Mouse (Mus musculus) forebrain, embryonic 12.5 days (tissue): ENCODE results near the gene Def8. TPM values are rescaled to one million over a fixed set of nuclear protein-coding genes. Genes with fewer than 3 reads are reported as not detected.
A peak's percentile ranks its signal among the peaks of the same experiment; 100 is the strongest.
"Not testable (repeated sequence)": the region's sequence is repeated elsewhere in the genome, so short reads cannot be mapped to it uniquely, and the experiment has no call there.

Experiments
- ATAC-seq: fragments of 200-750 bp; cut with Nextera tagmentation; 2 replicates; pipeline ENCODE4 v1.8.0; 2017; ENCODE audit warnings: moderate TSS enrichment; ENCODE audit not compliant: low FRiP score
- H3K27ac ChIP-seq: fragments of 300-500 bp; sonication (generic); 2 replicates; pipeline ENCODE4 v1.5.1; 2016; ENCODE audit warnings: mild to moderate bottlenecking
- H3K27me3 ChIP-seq: fragments of 300-500 bp; sonication (generic); 2 replicates; pipeline ENCODE4 v1.6.1; 2016; ENCODE audit warnings: mild to moderate bottlenecking
- H3K36me3 ChIP-seq: fragments of 300-500 bp; sonication (generic); replicated peaks from 2 replicates; pipeline ENCODE4 v1.6.1; 2016; ENCODE audit warnings: mild to moderate bottlenecking
- H3K4me1 ChIP-seq: fragments of 300-500 bp; sonication (generic); 2 replicates; pipeline ENCODE4 v1.6.1; 2016
- H3K4me2 ChIP-seq: fragments of 300-500 bp; sonication (generic); 2 replicates; pipeline ENCODE4 v1.6.1; 2016; ENCODE audit warnings: mild to moderate bottlenecking, moderate library complexity
- H3K4me3 ChIP-seq: fragments of 300-500 bp; sonication (generic); replicated peaks from 2 replicates; pipeline ENCODE4 v1.5.1; 2016; ENCODE audit warnings: mild to moderate bottlenecking
- H3K9ac ChIP-seq: fragments of 300-500 bp; sonication (generic); 2 replicates; pipeline ENCODE4 v1.6.1; 2016; ENCODE audit warnings: mild to moderate bottlenecking
- H3K9me3 ChIP-seq: fragments of 300-500 bp; sonication (generic); 2 replicates; pipeline ENCODE4 v1.6.1; 2016
- WGBS: fragments of 180-500 bp; shearing (Covaris S2); methylation state at CpG from one replicate; pipeline ENCODE4 v1.1.7; 2016; 5-methylcytosine and 5-hydroxymethylcytosine counted together
- polyA plus RNA-seq: library from polyadenylated mRNA; unstranded; fragments of >200 nt; fragmentation: Nextera tagmentation; extraction: Ambion mirVana; gene quantifications from 2 replicates; pipeline ENCODE4 v1.2.1, GENCODE M21; 2016

The Def8 gene
- polyA plus RNA-seq, 1 experiment from 2014 or later = 42.9 TPM

DNA sequence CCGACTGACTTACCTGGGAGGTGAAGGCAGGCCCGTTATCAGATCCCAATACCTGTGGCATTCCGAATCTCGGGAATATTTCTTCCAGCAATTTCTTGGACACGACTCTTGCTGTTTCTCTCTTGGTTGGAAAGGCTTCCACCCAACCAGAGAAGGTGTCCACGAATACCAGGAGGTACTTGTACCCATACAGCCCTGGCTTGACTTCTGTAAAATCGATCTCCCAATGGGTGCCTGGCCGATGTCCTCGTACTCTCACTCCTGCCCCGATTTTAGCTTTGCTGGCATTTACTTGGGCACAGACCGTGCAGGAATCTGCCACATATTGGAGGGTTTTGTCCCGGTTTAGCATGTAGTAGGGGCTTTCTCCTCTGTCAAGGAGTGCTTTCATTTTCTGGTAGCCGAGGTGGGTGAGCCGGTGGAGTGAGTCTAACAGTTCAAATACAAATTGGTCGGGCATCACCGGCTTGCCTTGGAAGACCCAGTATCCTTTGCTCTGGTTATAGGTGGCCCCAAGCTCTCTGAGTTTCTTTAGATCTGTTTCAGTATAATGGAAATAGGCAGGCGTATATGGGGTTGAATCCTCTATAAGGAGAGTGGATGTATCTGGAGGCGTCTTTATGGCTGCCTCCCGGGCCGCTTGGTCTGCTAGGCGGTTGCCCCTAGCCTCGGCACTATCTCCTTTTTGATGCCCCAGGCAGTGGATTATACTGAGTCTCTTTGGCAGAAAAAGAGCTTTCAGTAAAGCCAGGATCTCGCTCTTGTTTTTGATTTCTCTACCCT is 5.8 kb downstream of the Def8 start:
- no peak for ATAC-seq
- Histone ChIP-seq H3K36me3 (no peaks in the 10 kb centered on the region), H3K4me2 (no peak overlapping the region), H3K9me3 (peaks cover 56% of the 10 kb centered on the region), H3K27me3 (no peaks in the 10 kb centered on the region), H3K4me3 (no peak overlapping the region), H3K27ac (no peak overlapping the region), H3K4me1 (no peaks in the 10 kb centered on the region), H3K9ac (no peak overlapping the region)
- 96% methylated on average over 23 of the region's 23 CpGs for WGBS

DNA sequence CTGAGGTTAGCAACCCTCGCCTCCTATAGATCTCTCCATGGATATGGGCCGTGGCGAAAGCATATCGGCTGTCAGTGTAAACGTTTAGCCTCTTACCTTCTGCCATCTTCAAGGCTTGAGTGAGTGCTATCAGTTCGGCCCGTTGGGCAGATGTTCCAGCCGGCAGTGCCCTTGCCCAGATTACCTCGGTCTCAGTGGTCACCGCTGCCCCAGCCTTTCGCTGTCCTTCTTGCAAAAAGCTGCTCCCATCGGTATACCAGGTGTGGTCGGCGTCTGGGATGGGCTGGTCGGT is 6.3 kb downstream of the Def8 start:
- H3K27ac ChIP-seq, H3K4me2 ChIP-seq, H3K9ac ChIP-seq, H3K27me3 ChIP-seq, H3K4me3 ChIP-seq, ATAC-seq, H3K36me3 ChIP-seq, H3K4me1 ChIP-seq: not testable (repeated sequence)
- peaks cover 60% of the 10 kb centered on the region for H3K9me3 ChIP-seq
- WGBS = 95% methylated on average over 15 of the region's 15 CpGs

DNA sequence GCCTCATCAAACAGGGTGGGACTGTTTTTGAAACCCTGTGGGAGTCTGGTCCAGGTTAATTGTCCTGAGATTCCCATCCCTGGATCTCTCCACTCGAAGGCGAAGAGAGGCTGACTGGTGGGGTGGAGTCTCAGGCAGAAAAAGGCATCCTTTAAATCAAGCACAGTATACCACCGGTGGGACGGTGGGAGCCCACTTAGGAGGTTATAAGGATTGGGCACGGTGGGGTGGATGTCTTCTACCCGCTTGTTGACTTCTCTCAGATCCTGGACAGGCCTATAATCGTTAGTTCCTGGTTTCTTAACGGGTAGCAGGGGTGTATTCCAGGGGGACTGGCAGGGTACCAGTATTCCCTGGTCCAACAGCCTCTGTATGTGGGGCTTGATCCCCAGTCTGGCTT is 7.6 kb downstream of the Def8 start:
- not testable (repeated sequence) for H3K9ac ChIP-seq, H3K4me1 ChIP-seq, H3K36me3 ChIP-seq, ATAC-seq, H3K4me2 ChIP-seq, H3K27me3 ChIP-seq, H3K27ac ChIP-seq, H3K4me3 ChIP-seq
- 89% methylated on average over 8 of the region's 8 CpGs for WGBS
- peaks cover 65% of the 10 kb centered on the region for H3K9me3 ChIP-seq

DNA sequence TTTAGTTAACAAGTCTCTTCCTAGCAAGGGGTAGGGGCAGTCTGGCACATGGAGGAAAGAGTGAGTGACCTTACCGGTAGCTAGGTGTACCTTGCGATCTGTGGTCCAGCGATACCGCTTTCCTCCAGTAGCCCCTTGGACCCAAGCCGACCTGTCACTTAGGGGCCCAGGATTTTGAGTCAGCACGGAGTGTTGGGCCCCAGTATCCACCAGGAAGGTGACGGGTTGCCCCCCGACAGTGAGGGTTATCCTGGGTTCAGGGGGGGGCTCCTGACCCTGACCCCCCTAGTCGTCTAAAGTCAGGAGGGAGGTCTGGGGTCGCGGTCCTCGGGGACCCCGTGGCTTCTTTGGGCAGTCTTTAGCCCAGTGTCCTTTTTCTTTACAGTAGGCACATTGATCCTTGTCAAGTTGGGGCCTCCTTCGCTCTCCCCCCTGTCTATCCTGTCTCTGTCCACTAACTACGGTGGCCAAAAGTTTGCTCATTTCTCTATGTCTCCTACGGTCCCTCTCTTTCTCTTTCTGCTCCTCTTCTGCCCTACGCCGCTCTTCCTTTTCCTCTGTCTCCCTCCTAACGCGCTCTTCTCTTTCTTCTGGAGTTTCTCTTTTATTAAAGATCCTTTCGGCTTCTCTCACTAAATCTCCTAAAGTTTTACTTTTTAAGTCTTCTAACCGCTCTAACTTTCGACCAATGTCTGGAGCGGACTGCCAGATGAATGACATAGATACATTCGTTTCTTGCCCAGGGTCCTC is 8.5 kb downstream of the Def8 start:
- no peak for ATAC-seq
- H3K9me3 ChIP-seq = peaks cover 60% of the 10 kb centered on the region
- 95% methylated on average over 25 of the region's 25 CpGs for WGBS

DNA sequence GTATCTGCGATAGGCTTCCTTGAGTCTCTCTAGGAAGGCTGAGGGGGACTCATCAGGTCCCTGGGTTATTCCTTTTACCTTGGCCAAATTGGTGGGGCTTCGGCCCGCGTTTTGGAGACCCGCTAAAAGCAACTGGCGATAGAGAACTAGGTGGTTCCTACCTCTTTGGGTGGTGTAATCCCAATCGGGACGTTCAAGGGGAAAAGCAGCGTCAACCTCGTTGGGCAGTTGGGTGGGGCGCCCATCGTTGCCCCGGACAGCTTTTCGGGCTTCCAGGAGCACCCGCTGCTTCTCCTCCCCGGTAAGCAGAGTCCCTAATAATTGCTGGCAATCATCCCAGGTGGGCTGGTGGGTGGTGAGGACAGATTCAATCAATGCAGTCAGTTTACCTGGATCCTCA is 9.1 kb downstream of the Def8 start:
- H3K4me2 ChIP-seq = no peak overlapping the region
- peaks cover 54% of the 10 kb centered on the region for H3K9me3 ChIP-seq
- ATAC-seq = no peak
- H3K4me3 ChIP-seq = no peak overlapping the region
- no peaks in the 10 kb centered on the region for H3K4me1 ChIP-seq
- H3K9ac ChIP-seq = no peak overlapping the region
- H3K27ac ChIP-seq = no peak overlapping the region
- H3K27me3 ChIP-seq = no peaks in the 10 kb centered on the region
- WGBS = 95% methylated on average over 16 of the region's 16 CpGs
- H3K36me3 ChIP-seq = no peaks in the 10 kb centered on the region

More for the DNA sequence above, 8.5 kb downstream of the Def8 start:
- Histone ChIP-seq H3K4me2 (no peak overlapping the region), H3K36me3 (no peaks in the 10 kb centered on the region), H3K4me3 (no peak overlapping the region), H3K9ac (no peak overlapping the region), H3K27me3 (no peaks in the 10 kb centered on the region), H3K4me1 (no peaks in the 10 kb centered on the region), H3K27ac (no peak overlapping the region)

DNA sequence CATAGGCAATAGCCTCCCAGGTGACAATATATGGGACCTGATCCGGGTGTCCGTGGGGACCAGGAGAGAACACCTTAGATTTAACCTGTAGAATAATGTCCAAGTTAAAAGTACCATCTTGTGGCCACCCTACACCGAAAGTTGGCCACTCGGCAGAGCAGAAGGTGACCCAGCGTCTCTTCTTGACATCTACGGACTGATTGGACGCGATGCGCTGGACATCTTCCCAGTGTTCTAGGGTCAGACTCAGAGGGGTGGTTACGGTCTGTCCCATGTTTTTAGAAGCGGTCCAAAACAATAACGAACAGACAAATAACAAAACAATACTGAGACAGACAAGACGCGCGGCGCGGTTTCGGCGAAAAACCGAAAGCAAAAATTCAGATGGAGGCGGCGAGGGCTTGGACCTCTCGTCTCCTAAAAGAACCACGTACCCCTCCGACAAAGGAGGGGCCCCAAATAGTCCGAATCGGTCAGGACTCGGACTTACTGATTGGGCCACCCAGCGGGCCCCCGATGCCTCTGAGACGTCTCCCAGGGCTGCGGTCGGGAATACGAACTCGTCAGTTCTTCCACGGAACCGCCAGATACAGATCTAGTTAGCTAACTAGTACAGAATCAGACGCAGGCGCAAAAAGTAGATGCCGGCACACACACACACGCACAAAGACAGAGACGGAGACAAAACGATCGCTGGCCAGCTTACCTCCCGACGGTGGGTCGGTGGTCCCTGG is 10.1 kb downstream of the Def8 start:
- H3K27ac ChIP-seq, H3K36me3 ChIP-seq, H3K27me3 ChIP-seq, H3K4me2 ChIP-seq, H3K9ac ChIP-seq, H3K4me3 ChIP-seq, H3K4me1 ChIP-seq, ATAC-seq: not testable (repeated sequence)
- 97% methylated on average over 47 of the region's 47 CpGs for WGBS
- H3K9me3 ChIP-seq = peaks cover 44% of the 10 kb centered on the region

DNA sequence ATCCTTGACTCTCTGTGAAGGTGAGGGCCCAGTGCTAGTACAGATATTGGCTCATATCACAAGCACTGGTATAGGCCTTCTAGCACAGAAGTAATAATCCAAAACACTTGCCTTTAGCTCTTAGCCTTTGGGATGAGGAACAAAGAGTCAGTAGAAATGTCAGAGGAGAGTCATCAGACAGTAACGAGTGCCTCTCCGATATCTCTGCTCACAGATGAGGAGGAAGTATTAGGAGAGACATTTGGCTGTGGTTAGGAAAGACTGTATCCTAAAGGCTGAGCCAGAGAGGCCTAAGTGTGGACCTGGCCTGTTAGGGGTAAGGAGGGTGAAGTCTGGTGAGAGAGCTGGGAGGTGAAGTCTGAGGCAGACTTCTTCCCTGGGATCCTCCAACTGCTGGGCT is 18.5 kb downstream of the Def8 start:
- H3K4me1 ChIP-seq = peaks cover 9% of the 10 kb centered on the region
- H3K9me3 ChIP-seq = no peaks in the 10 kb centered on the region
- 0 out of 2 replicates have a peak, but pooled peaks cover 5% of the 10 kb centered on the region for H3K27me3 ChIP-seq
- WGBS = 92% methylated on average over 2 of the region's 2 CpGs
- H3K4me3 ChIP-seq = no peak overlapping the region
- ATAC-seq = no peak
- H3K36me3 ChIP-seq = no peaks in the 10 kb centered on the region
- no peak overlapping the region for H3K9ac ChIP-seq
- no peak overlapping the region for H3K4me2 ChIP-seq
- no peak overlapping the region for H3K27ac ChIP-seq

DNA sequence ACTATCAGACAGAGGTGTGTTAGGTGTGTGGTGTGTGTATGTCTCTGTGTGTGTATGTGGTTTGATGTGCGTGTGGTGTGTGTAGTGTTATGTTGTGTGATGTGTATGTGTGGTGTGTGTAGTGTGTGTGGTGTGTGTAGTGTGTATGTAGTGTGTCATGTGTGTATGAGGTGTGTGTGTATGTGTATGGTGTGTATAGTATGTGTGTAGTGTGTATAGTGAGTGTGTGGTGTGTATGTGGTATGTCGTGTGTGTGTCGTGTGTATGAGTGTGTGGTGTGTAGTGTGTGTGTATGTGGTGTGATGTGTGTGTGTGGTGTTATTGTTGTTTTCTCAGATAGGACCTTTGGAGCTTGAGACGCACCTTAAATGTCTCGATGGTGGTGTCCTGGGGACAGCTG is 19.0 kb downstream of the Def8 start:
- Histone ChIP-seq H3K4me3 (no peak overlapping the region), H3K9me3 (no peaks in the 10 kb centered on the region), H3K36me3 (no peaks in the 10 kb centered on the region), H3K9ac (peak overlapping the region; percentile 75; the same call in 1 of the 2 replicates), H3K27ac (no peak overlapping the region), H3K4me2 (peak overlapping the region; percentile 72), H3K4me1 (peaks cover 9% of the 10 kb centered on the region), H3K27me3 (0 out of 2 replicates have a peak, but pooled peaks cover 5% of the 10 kb centered on the region)
- ATAC-seq = no peak; the same call in 1 of the 2 replicates
- WGBS = 86% methylated on average over 5 of the region's 5 CpGs

DNA sequence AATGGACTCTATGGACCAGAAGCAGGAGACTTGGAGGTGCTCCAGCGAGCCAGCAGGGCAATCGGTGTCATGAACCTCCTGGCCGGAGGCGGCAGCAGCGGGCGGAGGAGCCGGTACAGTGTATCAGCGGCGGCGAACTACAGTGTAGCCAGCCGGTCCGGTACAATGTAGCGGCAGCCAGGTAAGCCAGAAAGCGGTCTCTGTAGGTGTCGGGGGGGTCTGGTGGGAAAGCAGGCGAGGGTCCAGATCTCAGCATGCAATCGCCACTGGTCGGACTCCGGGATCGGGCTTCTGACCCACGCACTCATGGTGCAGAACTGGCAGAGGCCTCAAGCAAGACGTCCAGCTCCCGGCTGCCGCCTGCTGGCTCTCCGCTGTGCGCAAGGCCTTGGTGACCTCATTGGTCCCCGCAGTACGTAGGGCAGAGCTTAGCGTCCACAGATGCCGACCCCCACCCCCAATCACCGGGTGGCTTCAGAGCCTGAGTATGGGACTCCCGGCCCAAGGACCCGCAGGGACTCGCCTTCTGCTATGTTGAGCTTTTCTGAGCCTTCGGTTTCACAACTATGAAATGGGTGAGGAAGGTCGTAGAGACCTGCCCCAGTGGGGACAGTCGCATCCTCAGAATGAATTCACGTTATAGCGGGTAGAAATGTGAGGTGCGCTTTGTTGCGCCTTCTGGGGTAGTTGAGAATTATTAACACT is 19.7 kb downstream of the Def8 start:
- Histone ChIP-seq H3K4me1 (peaks cover 9% of the 10 kb centered on the region), H3K27me3 (0 out of 2 replicates have a peak, but pooled peaks cover 5% of the 10 kb centered on the region), H3K27ac (peak overlapping the region; percentile 66; the same call in 1 of the 2 replicates), H3K36me3 (no peaks in the 10 kb centered on the region), H3K9ac (peak overlapping the region; percentile 75), H3K9me3 (no peaks in the 10 kb centered on the region), H3K4me2 (peak overlapping the region; percentile 72), H3K4me3 (peak overlapping the region; percentile 72)
- ATAC-seq = peak; percentile 93
- WGBS = 1% methylated on average over 41 of the region's 41 CpGs

DNA sequence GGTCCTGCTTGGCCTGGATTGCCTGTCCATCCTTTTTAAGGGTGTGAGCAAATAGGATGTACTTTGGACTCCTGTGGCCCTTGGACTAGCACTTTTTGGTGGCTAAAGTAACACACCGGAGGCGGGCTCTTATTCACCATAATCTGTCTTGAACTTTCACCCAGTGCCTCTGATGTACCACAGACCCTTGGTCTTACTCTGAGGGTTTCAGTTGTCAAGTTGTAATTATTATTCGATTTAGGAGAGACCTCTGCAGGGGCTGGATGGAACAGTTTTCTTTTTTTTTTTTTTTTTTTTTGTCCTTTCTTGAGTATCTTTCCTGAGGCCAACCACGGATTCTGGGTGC is 20.2 kb downstream of the Def8 start:
- Histone ChIP-seq H3K36me3 (no peaks in the 10 kb centered on the region), H3K9ac (peak overlapping the region; percentile 75), H3K27ac (no peak overlapping the region), H3K27me3 (0 out of 2 replicates have a peak, but pooled peaks cover 5% of the 10 kb centered on the region), H3K4me2 (peak overlapping the region; percentile 72), H3K9me3 (no peaks in the 10 kb centered on the region), H3K4me1 (peaks cover 9% of the 10 kb centered on the region), H3K4me3 (peak overlapping the region; percentile 72)
- ATAC-seq = no peak
- WGBS = 22% methylated on average over 4 of the region's 4 CpGs

DNA sequence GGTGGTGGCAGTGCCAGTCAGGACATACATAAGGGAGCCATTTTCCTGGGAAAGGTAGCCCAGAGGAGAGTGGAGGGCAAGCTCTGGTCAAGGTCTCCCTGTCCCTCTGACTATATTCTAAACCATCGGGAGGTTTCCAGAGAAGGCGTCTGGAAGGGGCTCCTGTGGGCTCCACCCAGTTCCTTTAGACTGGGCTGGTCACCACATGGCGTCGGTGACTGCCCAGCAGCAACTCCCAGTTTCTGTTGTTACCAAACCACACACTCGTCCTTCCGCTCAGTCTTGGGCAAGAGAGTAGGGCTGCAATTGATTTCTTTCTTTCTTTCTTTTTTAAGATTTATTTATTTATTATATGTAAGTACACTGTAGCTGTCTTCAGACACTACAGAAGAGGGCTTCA is 20.8 kb downstream of the Def8 start:
- ATAC-seq = no peak
- no peak overlapping the region for H3K9ac ChIP-seq
- no peak overlapping the region for H3K4me3 ChIP-seq
- H3K36me3 ChIP-seq = peaks cover under 1% of the 10 kb centered on the region; the same call in 1 of the 2 replicates
- no peaks in the 10 kb centered on the region for H3K9me3 ChIP-seq
- H3K27ac ChIP-seq = no peak overlapping the region
- H3K4me1 ChIP-seq = peaks cover 9% of the 10 kb centered on the region
- 0 out of 2 replicates have a peak, but pooled peaks cover 5% of the 10 kb centered on the region for H3K27me3 ChIP-seq
- WGBS = 94% methylated on average over 6 of the region's 6 CpGs
- peak overlapping the region; percentile 72; the same call in 1 of the 2 replicates for H3K4me2 ChIP-seq

DNA sequence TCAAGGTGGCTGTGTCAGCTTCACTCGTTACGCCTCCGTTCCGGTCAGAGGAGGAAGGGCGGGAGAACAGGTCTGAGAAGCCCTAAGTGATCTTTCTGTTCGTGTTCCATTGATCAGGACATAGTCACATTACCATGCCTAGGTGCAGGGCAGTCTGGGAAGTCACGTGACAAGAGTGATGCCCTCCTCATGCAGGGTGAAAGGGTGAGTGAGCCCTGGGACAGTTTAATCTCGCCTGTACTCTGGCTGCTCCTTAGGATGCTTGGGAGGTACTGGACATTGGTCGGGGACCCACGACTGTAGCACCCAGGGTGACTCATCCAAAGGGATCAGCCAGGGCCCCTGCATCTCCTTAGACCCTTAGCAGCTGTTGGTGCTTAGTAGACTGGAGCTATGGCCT is 22.7 kb downstream of the Def8 start:
- 92% methylated on average over 10 of the region's 10 CpGs for whole genome bisulfite sequencing
- H3K27me3 ChIP-seq = 0 out of 2 replicates have a peak, but pooled peaks cover 3% of the 10 kb centered on the region
- no peak overlapping the region for H3K4me3 ChIP-seq
- H3K9me3 ChIP-seq = no peaks in the 10 kb centered on the region
- no peak overlapping the region for H3K27ac ChIP-seq
- H3K4me2 ChIP-seq = no peak overlapping the region
- H3K4me1 ChIP-seq = peaks cover 9% of the 10 kb centered on the region
- H3K36me3 ChIP-seq = peaks cover 11% of the 10 kb centered on the region; the same call in 1 of the 2 replicates
- no peak overlapping the region for H3K9ac ChIP-seq
- ATAC-seq = no peak
